ENCODE assay signal across 9 mouse cellular contexts in genomic region chr6:83004872-83005271, GRCm38 (mm10). TPM values are rescaled to one million over a fixed set of nuclear protein-coding genes. Genes with fewer than 3 reads are reported as not detected.
DNase-seq lines count a peak whose midpoint lies in the region; ATAC-seq lines count a peak whose summit lies in the region.
"Had no signal": no experiment of that assay in that cellular context is flagged by ENCODE, and none has a peak within 500 bp of the region (broad histone marks: within the 10 kb centered on the region; RNA-seq: fewer than 3 reads in every experiment).

No protein-coding gene starts in this region.

- ATAC-seq in hindbrain, embryonic 12.5 days (ENCODE audit: low FRiP score): no peak
- peak; percentile 63; the same call in 1 of the 2 replicates for ATAC-seq in heart, embryonic 16.5 days (replicated peaks; ENCODE audit: extremely low read depth, insufficient read depth, low FRiP score)
- no peak for ATAC-seq in forebrain, embryonic 15.5 days (replicated peaks)

- H3K9me3 ChIP-seq in hindbrain, embryonic 10.5 days: no peaks in the 10 kb centered on the region
- H3K9me3 ChIP-seq in hindbrain, embryonic 12.5 days (replicated peaks): no peaks in the 10 kb centered on the region
- H3K9me3 ChIP-seq in heart, embryonic 16.5 days (replicated peaks; ENCODE audit: control insufficient read depth, low read length): no peaks in the 10 kb centered on the region
- no peaks in the 10 kb centered on the region for H3K9me3 ChIP-seq in forebrain, embryonic 15.5 days
- H3K9me3 ChIP-seq: neural tube, embryonic 13.5 days had no signal

- H3K36me3 ChIP-seq in hindbrain, embryonic 10.5 days: no peaks in the 10 kb centered on the region
- no peaks in the 10 kb centered on the region for H3K36me3 ChIP-seq in hindbrain, embryonic 12.5 days
- H3K36me3 ChIP-seq in heart, embryonic 16.5 days (ENCODE audit: control insufficient read depth, insufficient read depth): no peaks in the 10 kb centered on the region
- H3K36me3 ChIP-seq in forebrain, embryonic 15.5 days: no peaks in the 10 kb centered on the region
- H3K36me3 ChIP-seq: neural tube, embryonic 13.5 days had no signal

- DNase-seq in hindbrain, embryonic 10.5 days (ENCODE audit: low spot score): peak; percentile 20
- peak; percentile 77 for DNase-seq in MEL-GATA-1-ER (ENCODE audit: extremely low read depth, low read depth)
- DNase-seq in lung, postnatal 10 days: peak; percentile 58
- no peak for DNase-seq in layer of hippocampus, postnatal 36 days
- no peak for DNase-seq in yolk sac, embryonic 10.5 days (ENCODE audit: low spot score)

- no peak overlapping the region for H3K4me2 ChIP-seq in hindbrain, embryonic 12.5 days (replicated peaks)
- peak overlapping the region; percentile 21 for H3K4me2 ChIP-seq in heart, embryonic 16.5 days (ENCODE audit: low read depth, low read length)
- no peak overlapping the region for H3K4me2 ChIP-seq in forebrain, embryonic 15.5 days (replicated peaks)
- H3K4me2 ChIP-seq: neural tube, embryonic 13.5 days had no signal

- WGBS in hindbrain, embryonic 10.5 days: 60% methylated on average over 7 of the region's 7 CpGs
- WGBS in hindbrain, embryonic 12.5 days: 52% methylated on average over 7 of the region's 7 CpGs
- WGBS in heart, embryonic 16.5 days: 31% methylated on average over 7 of the region's 7 CpGs
- 62% methylated on average over 7 of the region's 7 CpGs for WGBS in forebrain, embryonic 15.5 days

- peaks cover 5% of the 10 kb centered on the region for H3K4me1 ChIP-seq in hindbrain, embryonic 10.5 days (replicated peaks)
- H3K4me1 ChIP-seq in hindbrain, embryonic 12.5 days: peaks cover 4% of the 10 kb centered on the region; the same call in 1 of the 2 replicates
- H3K4me1 ChIP-seq in heart, embryonic 16.5 days (ENCODE audit: control insufficient read depth, insufficient read depth, low read length): peaks cover 13% of the 10 kb centered on the region
- no peaks in the 10 kb centered on the region for H3K4me1 ChIP-seq in forebrain, embryonic 15.5 days
- H3K4me1 ChIP-seq: neural tube, embryonic 13.5 days had no signal

- no peak overlapping the region for H3K9ac ChIP-seq in hindbrain, embryonic 12.5 days
- H3K9ac ChIP-seq in heart, embryonic 16.5 days (ENCODE audit: low read length): 0 out of 2 replicates have a peak overlapping the region, but pooled peaks have one; percentile 2
- H3K9ac ChIP-seq in forebrain, embryonic 15.5 days (replicated peaks): no peak overlapping the region
- H3K9ac ChIP-seq: neural tube, embryonic 13.5 days had no signal

- no peaks in the 10 kb centered on the region for H3K27me3 ChIP-seq in hindbrain, embryonic 10.5 days (ENCODE audit: insufficient read depth, poor library complexity, severe bottlenecking)
- 0 out of 2 replicates have a peak, but pooled peaks cover 3% of the 10 kb centered on the region for H3K27me3 ChIP-seq in hindbrain, embryonic 12.5 days
- H3K27me3 ChIP-seq in heart, embryonic 16.5 days (ENCODE audit: control insufficient read depth, insufficient read depth, low read length): no peaks in the 10 kb centered on the region
- H3K27me3 ChIP-seq in forebrain, embryonic 15.5 days: no peaks in the 10 kb centered on the region
- H3K27me3 ChIP-seq: neural tube, embryonic 13.5 days had no signal

- H3K27ac ChIP-seq in hindbrain, embryonic 10.5 days: no peak overlapping the region
- no peak overlapping the region for H3K27ac ChIP-seq in hindbrain, embryonic 12.5 days
- H3K27ac ChIP-seq in heart, embryonic 16.5 days (ENCODE audit: low read length): peak overlapping the region; percentile 63
- no peak overlapping the region for H3K27ac ChIP-seq in forebrain, embryonic 15.5 days (replicated peaks)
- H3K27ac ChIP-seq: neural tube, embryonic 13.5 days had no signal

- H3K4me3 ChIP-seq in hindbrain, embryonic 10.5 days: no peak overlapping the region
- no peak overlapping the region for H3K4me3 ChIP-seq in hindbrain, embryonic 12.5 days
- H3K4me3 ChIP-seq in heart, embryonic 16.5 days (ENCODE audit: low read length): no peak overlapping the region
- no peak overlapping the region for H3K4me3 ChIP-seq in forebrain, embryonic 15.5 days
- H3K4me3 ChIP-seq: neural tube, embryonic 13.5 days had no signal

RNA-seq across cellular contexts. Expression of gene Dok1, which starts 28.4 kb away (rescaled TPM):
- polyA plus RNA-seq in hindbrain, embryonic 10.5 days (2016; fragmentation: Nextera tagmentation; extraction: Ambion mirVana): 7.7 and 8.6 TPM in 2 replicates
- 8.5 and 10.3 TPM in 2 replicates for polyA plus RNA-seq in hindbrain, embryonic 12.5 days (2016; fragmentation: Nextera tagmentation; extraction: Ambion mirVana)
- polyA plus RNA-seq in heart, embryonic 16.5 days (2015; fragmentation: Nextera tagmentation; extraction: Ambion mirVana): 8.5 and 9.5 TPM in 2 replicates
- 3.1 and 3.4 TPM in 2 replicates for polyA plus RNA-seq in forebrain, embryonic 15.5 days (2015; fragmentation: Nextera tagmentation; extraction: Ambion mirVana)
- 1 to 10 TPM; 2.5 to 2.6 TPM for total RNA-seq in layer of hippocampus, postnatal 36 days (2021)

RNA-seq across cellular contexts. Expression of gene Loxl3, which starts 29.1 kb away (rescaled TPM):
- polyA plus RNA-seq in hindbrain, embryonic 10.5 days (2016; fragmentation: Nextera tagmentation; extraction: Ambion mirVana): 10.5 and 10.7 TPM in 2 replicates
- polyA plus RNA-seq in hindbrain, embryonic 12.5 days (2016; fragmentation: Nextera tagmentation; extraction: Ambion mirVana): 16.8 and 19.2 TPM in 2 replicates
- polyA plus RNA-seq in heart, embryonic 16.5 days (2015; fragmentation: Nextera tagmentation; extraction: Ambion mirVana): 8.0 and 8.3 TPM in 2 replicates
- polyA plus RNA-seq in forebrain, embryonic 15.5 days (2015; fragmentation: Nextera tagmentation; extraction: Ambion mirVana): 4.7 and 6.3 TPM in 2 replicates
- 1 to 10 TPM; 4.1 to 5.4 TPM for total RNA-seq in layer of hippocampus, postnatal 36 days (2021)

RNA-seq across cellular contexts. Expression of gene Aup1, which starts 49.4 kb away (rescaled TPM):
- 169 and 179 TPM in 2 replicates for polyA plus RNA-seq in hindbrain, embryonic 10.5 days (2016; fragmentation: Nextera tagmentation; extraction: Ambion mirVana)
- polyA plus RNA-seq in hindbrain, embryonic 12.5 days (2016; fragmentation: Nextera tagmentation; extraction: Ambion mirVana): 149 and 158 TPM in 2 replicates
- polyA plus RNA-seq in heart, embryonic 16.5 days (2015; fragmentation: Nextera tagmentation; extraction: Ambion mirVana): 140 and 148 TPM in 2 replicates
- 159 and 161 TPM in 2 replicates for polyA plus RNA-seq in forebrain, embryonic 15.5 days (2015; fragmentation: Nextera tagmentation; extraction: Ambion mirVana)
- 100 to 1,000 TPM; 121 to 142 TPM for total RNA-seq in layer of hippocampus, postnatal 36 days (2021)

RNA-seq across cellular contexts. Expression of gene Htra2, which starts 50.2 kb away (rescaled TPM):
- 70.9 and 82.5 TPM in 2 replicates for polyA plus RNA-seq in hindbrain, embryonic 10.5 days (2016; fragmentation: Nextera tagmentation; extraction: Ambion mirVana)
- polyA plus RNA-seq in hindbrain, embryonic 12.5 days (2016; fragmentation: Nextera tagmentation; extraction: Ambion mirVana): 59.9 and 63.4 TPM in 2 replicates
- polyA plus RNA-seq in heart, embryonic 16.5 days (2015; fragmentation: Nextera tagmentation; extraction: Ambion mirVana): 81.8 and 94.5 TPM in 2 replicates
- 69.9 and 71.0 TPM in 2 replicates for polyA plus RNA-seq in forebrain, embryonic 15.5 days (2015; fragmentation: Nextera tagmentation; extraction: Ambion mirVana)
- 10 to 100 TPM; 47.1 to 49.0 TPM for total RNA-seq in layer of hippocampus, postnatal 36 days (2021)

RNA-seq across cellular contexts. Expression of gene Dqx1, which starts 52.8 kb away (rescaled TPM):
- 2.2 and 3.5 TPM in 2 replicates for polyA plus RNA-seq in hindbrain, embryonic 10.5 days (2016; fragmentation: Nextera tagmentation; extraction: Ambion mirVana)
- polyA plus RNA-seq in hindbrain, embryonic 12.5 days (2016; fragmentation: Nextera tagmentation; extraction: Ambion mirVana): 0.76 and 1.2 TPM in 2 replicates
- polyA plus RNA-seq in heart, embryonic 16.5 days (2015; fragmentation: Nextera tagmentation; extraction: Ambion mirVana): 0.57 and 0.75 TPM in 2 replicates
- polyA plus RNA-seq in forebrain, embryonic 15.5 days (2015; fragmentation: Nextera tagmentation; extraction: Ambion mirVana): 0.34 and 0.42 TPM in 2 replicates
- total RNA-seq in layer of hippocampus, postnatal 36 days (2021): under 1 TPM; 0.40 to 0.94 TPM

Comparison
In these comparisons a context has a peak if more than half of its experiments do, and no peak if none do; other contexts are left out.
1. DNase-seq: peak in hindbrain, embryonic 10.5 days (single experiment), MEL-GATA-1-ER (single experiment) and lung, postnatal 10 days (single experiment); none in layer of hippocampus, postnatal 36 days (0 of 2) and yolk sac, embryonic 10.5 days (single experiment).